15 mouse cellular contexts compared by ENCODE assay signal in the genomic region with DNA sequence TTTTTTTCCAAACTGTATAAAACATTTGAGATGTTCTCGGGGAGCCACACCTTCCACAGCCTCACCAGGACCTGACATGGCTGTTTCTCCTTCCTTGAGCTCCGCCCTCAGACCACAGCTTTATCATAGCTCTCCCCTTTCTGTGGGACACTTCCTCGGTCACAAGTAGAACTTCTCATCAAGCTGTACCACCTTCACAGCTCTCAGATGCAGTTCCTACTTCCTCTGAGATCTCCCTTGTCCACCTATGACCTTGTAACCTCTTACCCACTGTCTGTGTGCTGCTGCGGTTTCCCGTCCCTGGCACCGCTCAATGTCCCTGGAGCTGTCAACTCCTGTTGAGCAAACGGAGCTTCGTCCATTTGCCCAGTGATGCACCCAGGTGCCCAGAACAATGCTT.
DNase-seq lines count a peak whose midpoint lies in the region; ATAC-seq and TF ChIP-seq lines count a peak whose summit lies in the region.
"Had no signal": no experiment of that assay in that cellular context is flagged by ENCODE, and none has a peak within 500 bp of the region (broad histone marks: within the 10 kb centered on the region; RNA-seq: fewer than 3 reads in every experiment).

No protein-coding gene starts in this region.

- no peak overlapping the region for H3K27ac ChIP-seq in forebrain, postnatal 0 days (ENCODE audit: low read depth, low read length)
- H3K27ac ChIP-seq: embryonic facial prominence, embryonic 10.5 days; gastrocnemius, adult 2 months; kidney, postnatal 0 days; liver, embryonic 15.5 days had no signal

- H3K9me3 ChIP-seq in forebrain, postnatal 0 days (ENCODE audit: low read length), result no peaks in the 10 kb centered on the region
- H3K9me3 ChIP-seq: embryonic facial prominence, embryonic 10.5 days; liver, embryonic 15.5 days had no signal

- intact Hi-C loops in heart, postnatal 10 days (cut with DNase I), result no loop called here

- H3K27me3 ChIP-seq in forebrain, postnatal 0 days (ENCODE audit: insufficient read depth, low read length), result no peaks in the 10 kb centered on the region
- H3K27me3 ChIP-seq: liver, embryonic 15.5 days had no signal

- no peak overlapping the region for H3K9ac ChIP-seq in forebrain, postnatal 0 days
- H3K9ac ChIP-seq: liver, embryonic 15.5 days had no signal

- DNase-seq in adrenal gland, postnatal 14 days, result peak; percentile 39
- DNase-seq in adrenal gland, postnatal 4 days (ENCODE audit: low spot score in 2 of 2), result no peak
- peak; percentile 46 for DNase-seq in CD4-positive helper T cell, adult 2 months (ENCODE audit: low read depth, low spot score)
- DNase-seq in kidney, postnatal 10 days, result no peak
- DNase-seq in forebrain, postnatal 0 days, result no peak
- no peak for DNase-seq in heart, postnatal 10 days
- DNase-seq: cerebellum, adult 9-11 months; gastrocnemius, adult 2 months; midbrain, embryonic 14.5 days; right cerebral cortex, postnatal 4 days had no signal

- no peaks in the 10 kb centered on the region for H3K36me3 ChIP-seq in forebrain, postnatal 0 days (ENCODE audit: insufficient read depth)
- H3K36me3 ChIP-seq: embryonic facial prominence, embryonic 10.5 days; liver, embryonic 15.5 days had no signal

- peaks cover 8% of the 10 kb centered on the region for H3K4me1 ChIP-seq in forebrain, postnatal 0 days (ENCODE audit: insufficient read depth)

- H3K4me3 ChIP-seq in forebrain, postnatal 0 days (ENCODE audit: low read depth, low read length), result no peak overlapping the region
- H3K4me3 ChIP-seq: embryonic facial prominence, embryonic 10.5 days; gastrocnemius, adult 2 months; liver, embryonic 15.5 days had no signal

- ATAC-seq in granulocyte monocyte progenitor cell, adult 5-6 weeks (replicated peaks; ENCODE audit: poor library complexity, severe bottlenecking), result peak; percentile 63
- ATAC-seq in megakaryocyte-erythroid progenitor cell, adult 5-6 weeks (replicated peaks; ENCODE audit: low FRiP score, low TSS enrichment, poor library complexity, severe bottlenecking), result peak; percentile 90
- ATAC-seq in forebrain, postnatal 0 days, result no peak

- no peak for TF ChIP-seq CTCF in forebrain, postnatal 0 days (IDR thresholded peaks at IDR 0.05; ENCODE audit: low read depth)

- no peak overlapping the region for H3K4me2 ChIP-seq in forebrain, postnatal 0 days (ENCODE audit: low read depth)
- H3K4me2 ChIP-seq: liver, embryonic 15.5 days had no signal

- 89% methylated on average over 8 of the region's 8 CpGs for WGBS in forebrain, postnatal 0 days

Comparison
In these comparisons a context has a peak if more than half of its experiments do, and no peak if none do; other contexts are left out.
1. DNase-seq: peak in adrenal gland, postnatal 14 days (single experiment) and CD4-positive helper T cell, adult 2 months (single experiment); none in adrenal gland, postnatal 4 days (0 of 2), kidney, postnatal 10 days (single experiment), forebrain, postnatal 0 days (single experiment) and heart, postnatal 10 days (0 of 2).